Mouse (Mus musculus) thymus, postnatal 4 days (tissue): Measurements from ENCODE around the gene Cct6b.
A peak's percentile ranks its signal among the peaks of the same experiment; 100 is the strongest.
"Not testable (repeated sequence)": the region's sequence is repeated elsewhere in the genome, so short reads cannot be mapped to it uniquely, and the experiment has no call there.

Source experiments
- DNase-seq: peaks from one replicate; pipeline ENCODE4 v3.0.0; 2021

Gene Cct6b

DNA sequence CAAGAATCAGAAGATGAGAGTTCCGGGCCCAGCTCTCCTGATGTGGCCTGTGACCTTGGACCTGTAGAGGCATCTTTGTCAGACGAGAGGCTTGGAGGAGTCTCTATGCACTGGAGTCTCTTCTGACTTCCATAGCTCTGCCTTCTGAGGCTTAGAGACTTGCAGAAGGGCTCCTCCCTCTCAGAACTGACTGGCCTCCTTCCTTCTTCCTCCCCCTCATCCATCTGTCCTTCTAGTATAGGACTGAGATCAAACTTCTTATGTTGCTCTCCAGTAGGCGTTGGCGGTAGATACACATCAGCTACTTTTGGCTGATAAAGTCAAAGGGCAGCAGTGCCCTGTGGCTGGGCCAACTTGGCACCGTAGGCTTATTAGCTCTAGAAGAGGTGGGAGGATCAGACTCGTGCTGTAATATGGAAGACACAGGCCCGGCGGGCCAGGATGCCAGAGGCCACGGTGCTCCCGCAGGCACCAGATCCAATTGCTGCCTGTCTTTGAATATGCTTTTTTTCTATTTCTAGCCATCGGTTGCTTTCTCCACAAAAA lies 64.2 kb downstream of the Cct6b start:
- no peak for DNase-seq

GRCm38 (mm10) chr11:82695930-82696329 lies 68.2 kb downstream of the Cct6b start:
- no peak for DNase-seq

- not testable (repeated sequence) for DNase-seq
Measured at GRCm38 (mm10) chr11:82694947-82695346, 69.2 kb downstream of the Cct6b start.

DNA sequence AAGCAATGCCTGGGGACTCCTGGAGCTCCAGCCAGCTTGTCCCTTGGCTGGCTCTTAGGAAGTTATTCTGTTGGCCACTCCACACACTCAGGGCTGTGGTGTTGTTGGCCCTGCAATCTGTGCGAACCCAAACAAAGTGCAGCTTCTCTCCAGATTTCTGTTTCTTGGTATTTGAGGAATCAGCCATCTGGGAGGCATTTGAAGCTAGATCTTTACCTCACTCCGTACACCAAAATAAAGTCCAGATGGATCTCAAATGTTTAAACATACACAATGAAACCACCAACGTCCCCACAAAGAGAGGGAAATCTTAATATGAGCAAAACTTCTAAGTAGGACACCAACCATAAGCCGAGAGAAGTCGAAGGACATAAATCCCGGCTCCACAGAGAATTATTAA lies 71.5 kb downstream of the Cct6b start:
- no peak for DNase-seq

- no peak for DNase-seq
Measured at GRCm38 (mm10) chr11:82690476-82690875, 73.6 kb downstream of the Cct6b start.

GRCm38 (mm10) chr11:82687668-82688067 lies 76.5 kb downstream of the Cct6b start:
- DNase-seq: no peak

DNA sequence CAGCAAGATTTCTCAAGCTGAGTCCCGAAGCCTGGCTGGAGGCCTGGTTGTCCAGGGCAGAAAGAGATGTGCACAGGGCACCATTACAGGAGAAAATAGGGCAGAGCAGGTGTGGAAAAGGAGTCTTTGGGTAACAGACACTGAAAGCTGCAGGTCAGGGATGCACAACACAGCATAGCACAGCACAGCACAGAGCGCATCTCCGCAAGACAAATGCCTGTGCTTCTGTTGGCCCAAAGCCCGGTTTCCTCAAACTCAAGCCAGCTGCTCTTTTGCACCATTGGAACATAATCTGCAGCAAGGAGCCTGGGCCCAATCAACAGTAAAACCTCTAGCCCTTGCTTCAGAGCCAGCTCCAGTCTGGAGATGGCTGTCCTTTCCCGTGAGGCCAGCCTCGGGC lies 79.4 kb downstream of the Cct6b start:
- no peak for DNase-seq

GRCm38 (mm10) chr11:82683765-82684505 lies 80.2 kb downstream of the Cct6b start:
- DNase-seq: peak; percentile 49

- no peak for DNase-seq
Measured at GRCm38 (mm10) chr11:82678561-82678960, 85.6 kb downstream of the Cct6b start.
